Mouse (Mus musculus): Measurements from ENCODE around the gene Pdia6. TPM values are rescaled to one million over a fixed set of nuclear protein-coding genes. Genes with fewer than 3 reads are reported as not detected.

The Pdia6 gene
- 93.1 TPM for polyA plus RNA-seq (2014; fragmentation: Illumina TruSeq; extraction: RNeasy Lipid Tissue Mini Kit (QIAGEN cat#74804); ENCODE audit: low read depth, low replicate concordance)

GRCm38 (mm10) chr12:17265971-17266672, at the start of gene Pdia6:
TSS of gene Pdia6 (plus strand) at chr12:17266545.

GRCm38 (mm10) chr12:17329259-17329658, 62.9 kb downstream of the Pdia6 start, which contains the start of gene Atp6v1c2:
TSS of gene Atp6v1c2 (minus strand) at chr12:17329359.

Other genes starting within 250 kb of the Pdia6 start
- not detected for gene Kcnf1, start 89.7 kb upstream of the Pdia6 start, polyA plus RNA-seq (2014; fragmentation: Illumina TruSeq; extraction: RNeasy Lipid Tissue Mini Kit (QIAGEN cat#74804); ENCODE audit: low read depth, low replicate concordance)
- not detected for gene Atp6v1c2, start 62.8 kb downstream of the Pdia6 start, polyA plus RNA-seq (2014; fragmentation: Illumina TruSeq; extraction: RNeasy Lipid Tissue Mini Kit (QIAGEN cat#74804); ENCODE audit: low read depth, low replicate concordance)
- 7.3 TPM for gene Nol10, start 81.9 kb downstream of the Pdia6 start, polyA plus RNA-seq (2014; fragmentation: Illumina TruSeq; extraction: RNeasy Lipid Tissue Mini Kit (QIAGEN cat#74804); ENCODE audit: low read depth, low replicate concordance)